Mouse (Mus musculus) heart, embryonic 16.5 days (tissue): ENCODE measurements around the gene Olfr846. TPM values are rescaled to one million over a fixed set of nuclear protein-coding genes. Genes with fewer than 3 reads are reported as not detected.

Experiments
- ATAC-seq: fragments of 200-750 bp; cut with Nextera tagmentation; replicated peaks from 2 replicates; pipeline ENCODE4 v1.8.0; 2017; ENCODE audit warnings: moderate number of reproducible peaks; ENCODE audit not compliant: insufficient read depth, low FRiP score; ENCODE audit errors: extremely low read depth
- H3K27ac ChIP-seq: fragments of 300-500 bp; sonication (generic); 2 replicates; pipeline ENCODE4 v1.5.1; 2014; ENCODE audit warnings: mild to moderate bottlenecking, low read length, control low read depth, moderate library complexity
- H3K27me3 ChIP-seq: fragments of 300-500 bp; sonication (generic); 2 replicates; pipeline ENCODE4 v1.6.1; 2014; ENCODE audit warnings: low read length, mixed read lengths; ENCODE audit not compliant: control insufficient read depth, insufficient read depth
- H3K36me3 ChIP-seq: fragments of 300-500 bp; sonication (generic); 2 replicates; pipeline ENCODE4 v1.6.1; 2014; ENCODE audit not compliant: control insufficient read depth, insufficient read depth
- H3K4me1 ChIP-seq: fragments of 300-500 bp; sonication (generic); 2 replicates; pipeline ENCODE4 v1.6.1; 2014; ENCODE audit warnings: low read length, mixed read lengths; ENCODE audit not compliant: control insufficient read depth, insufficient read depth
- H3K4me2 ChIP-seq: fragments of 300-500 bp; sonication (generic); 2 replicates; pipeline ENCODE4 v1.6.1; 2014; ENCODE audit warnings: low read depth, mild to moderate bottlenecking, control low read depth, low read length
- H3K4me3 ChIP-seq: fragments of 300-500 bp; sonication (generic); 2 replicates; pipeline ENCODE4 v1.5.1; 2014; ENCODE audit warnings: mild to moderate bottlenecking, control low read depth, low read length
- H3K9ac ChIP-seq: fragments of 300-500 bp; sonication (generic); 2 replicates; pipeline ENCODE4 v1.6.1; 2014; ENCODE audit warnings: low read length, control low read depth
- H3K9me3 ChIP-seq: fragments of 300-500 bp; sonication (generic); replicated peaks from 2 replicates; pipeline ENCODE4 v1.6.1; 2016; ENCODE audit warnings: low read length; ENCODE audit not compliant: control insufficient read depth
- WGBS: fragments of 180-500 bp; shearing (Covaris S2); extraction: QIAGEN DNeasy Blood & Tissue Kit; methylation state at CpG from one replicate; pipeline ENCODE4 v1.1.7; 2014; 5-methylcytosine and 5-hydroxymethylcytosine counted together
- polyA plus RNA-seq: library from polyadenylated mRNA; unstranded; fragments of >200 nt; fragmentation: Nextera tagmentation; extraction: Ambion mirVana; gene quantifications from 2 replicates; pipeline ENCODE4 v1.2.1, GENCODE M21; 2015

The Olfr846 gene
- polyA plus RNA-seq: not detected in 2 replicates

DNA sequence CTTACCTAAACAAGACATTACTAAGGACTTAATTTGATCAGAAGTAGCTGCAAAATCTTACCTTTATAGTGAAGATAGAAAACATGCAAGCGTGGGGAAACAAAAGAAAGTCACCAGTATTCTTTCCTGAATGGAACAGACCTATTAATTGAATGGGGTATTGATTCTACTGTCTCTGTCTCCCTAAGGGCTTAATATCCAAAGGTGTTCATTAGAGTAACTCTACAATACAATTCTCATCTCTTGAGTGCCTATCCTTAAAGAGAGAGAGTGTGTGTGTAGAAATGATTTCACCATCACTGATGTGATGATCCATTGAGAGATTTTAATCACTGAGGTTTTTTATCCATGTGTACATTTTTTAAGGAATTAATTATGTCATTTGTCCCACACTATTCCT is at the start of gene Olfr846:
TSS of gene Olfr846 (minus strand) at position 101 of the 400 bp plus-strand sequence.
- Histone ChIP-seq H3K4me3 (no peak within 1 kb of the TSS), H3K27ac (no peak within 1 kb of the TSS), H3K36me3 (no peaks in the 10 kb centered on the region), H3K4me2 (no peak within 1 kb of the TSS), H3K4me1 (no peaks in the 10 kb centered on the region), H3K9me3 (0 out of 2 replicates have a peak, but pooled peaks cover 3% of the 10 kb centered on the region), H3K9ac (no peak within 1 kb of the TSS), H3K27me3 (no peaks in the 10 kb centered on the region)
- ATAC-seq: no peak
- WGBS: 31% methylated on average over 1 of the region's 1 CpGs

DNA sequence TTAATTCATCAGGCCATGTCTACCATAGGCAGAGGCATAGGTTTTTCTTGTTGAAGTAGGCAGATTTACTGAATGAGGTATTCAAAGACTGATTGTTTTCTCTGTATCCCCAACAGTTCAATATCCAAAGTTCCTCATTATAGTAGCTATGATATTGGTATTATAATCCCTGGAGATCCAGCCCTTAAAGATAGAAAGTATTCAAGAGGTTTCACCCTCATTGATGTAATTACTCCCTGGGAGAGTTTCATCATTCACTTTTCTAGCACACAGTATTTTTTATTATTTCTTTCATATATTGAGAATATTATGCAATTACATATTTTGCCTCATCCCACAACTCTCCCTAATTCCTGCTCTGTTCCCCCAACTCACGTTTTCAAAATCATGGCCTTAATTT is 14.8 kb upstream of the Olfr846 start, which contains the start of gene Olfr847:
TSS of gene Olfr847 (minus strand) at position 101 of the 400 bp plus-strand sequence.
- no peaks in the 10 kb centered on the region for H3K27me3 ChIP-seq
- no peak within 1 kb of the TSS for H3K4me2 ChIP-seq
- no peaks in the 10 kb centered on the region for H3K36me3 ChIP-seq
- ATAC-seq: no peak
- 60% methylated on average over 1 of the region's 1 CpGs for WGBS
- H3K9me3 ChIP-seq: no peaks in the 10 kb centered on the region
- no peaks in the 10 kb centered on the region for H3K4me1 ChIP-seq
- H3K27ac ChIP-seq: no peak within 1 kb of the TSS
- H3K9ac ChIP-seq: no peak within 1 kb of the TSS
- no peak within 1 kb of the TSS for H3K4me3 ChIP-seq

DNA sequence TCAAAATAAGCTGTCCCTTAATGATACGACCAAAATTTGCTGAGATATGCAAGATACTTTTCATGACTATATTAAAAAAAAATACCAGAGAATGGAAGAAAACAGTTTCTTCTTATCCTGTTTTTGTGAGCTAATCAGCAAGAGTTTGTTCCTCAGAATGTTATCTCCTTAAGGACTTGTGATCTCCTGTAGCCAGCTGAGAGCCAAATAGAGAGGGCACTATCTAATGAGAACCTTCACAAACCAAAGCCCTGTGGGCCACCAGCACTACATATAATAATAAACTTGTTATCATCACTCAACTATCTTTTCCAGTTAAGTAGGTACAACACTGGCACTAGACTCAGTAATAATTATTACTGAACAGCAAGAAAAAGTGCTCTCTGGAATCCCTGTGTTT is 27.6 kb downstream of the Olfr846 start, which contains the start of gene Olfr845:
TSS of gene Olfr845 (plus strand) at position 301 of the 400 bp plus-strand sequence.
- no peaks in the 10 kb centered on the region for H3K36me3 ChIP-seq
- H3K27ac ChIP-seq: no peak within 1 kb of the TSS
- ATAC-seq: no peak
- no peak within 1 kb of the TSS for H3K9ac ChIP-seq
- peaks cover 5% of the 10 kb centered on the region; the same call in 1 of the 2 replicates for H3K9me3 ChIP-seq
- 57% methylated on average over 1 of the region's 1 CpGs for WGBS
- H3K4me2 ChIP-seq: no peak within 1 kb of the TSS
- H3K27me3 ChIP-seq: no peaks in the 10 kb centered on the region
- no peak within 1 kb of the TSS for H3K4me3 ChIP-seq
- no peaks in the 10 kb centered on the region for H3K4me1 ChIP-seq

DNA sequence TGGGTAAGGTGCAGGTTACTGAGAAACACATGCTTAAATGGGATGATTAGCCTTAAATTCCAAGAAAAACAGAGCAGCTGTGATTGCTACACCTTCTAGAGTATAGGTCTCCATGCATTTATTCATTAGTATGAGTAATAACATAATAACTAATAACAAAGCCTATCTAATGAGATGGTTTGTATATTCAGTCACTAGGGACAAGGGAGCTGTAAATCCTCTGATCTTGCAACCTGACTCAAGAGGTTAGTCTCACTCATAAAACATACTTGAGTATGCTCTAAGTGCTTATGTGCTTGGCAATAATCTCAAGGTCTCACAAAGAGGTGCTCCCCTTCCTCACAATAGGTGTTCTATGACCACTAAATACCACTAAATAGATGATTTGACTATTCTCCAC is 47.8 kb downstream of the Olfr846 start, which contains the start of gene Olfr844:
TSS of gene Olfr844 (plus strand) at position 301 of the 400 bp plus-strand sequence.
- H3K4me2 ChIP-seq: no peak within 1 kb of the TSS
- no peak for ATAC-seq
- no peaks in the 10 kb centered on the region; the same call in 1 of the 2 replicates for H3K9me3 ChIP-seq
- H3K4me3 ChIP-seq: no peak within 1 kb of the TSS
- H3K27me3 ChIP-seq: no peaks in the 10 kb centered on the region
- no peaks in the 10 kb centered on the region for H3K4me1 ChIP-seq
- no peak within 1 kb of the TSS for H3K9ac ChIP-seq
- no peak within 1 kb of the TSS for H3K27ac ChIP-seq
- no peaks in the 10 kb centered on the region for H3K36me3 ChIP-seq

Other genes with a start within 250 kb of the Olfr846 start
- gene Olfr836, start 243.6 kb downstream of the Olfr846 start, polyA plus RNA-seq: not detected in 2 replicates
- not detected in 2 replicates for gene Olfr837, start 227.7 kb downstream of the Olfr846 start, polyA plus RNA-seq
- gene Olfr839-ps1, start 186.7 kb downstream of the Olfr846 start, polyA plus RNA-seq: not detected in 2 replicates
- gene Olfr843, start 112.0 kb downstream of the Olfr846 start, polyA plus RNA-seq: not detected in 2 replicates
- gene Olfr844, start 47.7 kb downstream of the Olfr846 start, polyA plus RNA-seq: not detected in 2 replicates
- gene Olfr845, start 27.5 kb downstream of the Olfr846 start, polyA plus RNA-seq: not detected in 2 replicates
- not detected in 2 replicates for gene Olfr847, start 14.7 kb upstream of the Olfr846 start, polyA plus RNA-seq
- not detected in 2 replicates for gene Olfr849, start 76.3 kb upstream of the Olfr846 start, polyA plus RNA-seq
- gene Olfr850, start 114.2 kb upstream of the Olfr846 start, polyA plus RNA-seq: not detected in 2 replicates
- gene Olfr851, start 129.3 kb upstream of the Olfr846 start, polyA plus RNA-seq: not detected in 2 replicates
- gene Olfr853, start 177.1 kb upstream of the Olfr846 start, polyA plus RNA-seq: not detected in 2 replicates
- gene Olfr854, start 203.4 kb upstream of the Olfr846 start, polyA plus RNA-seq: not detected in 2 replicates
- not detected in 2 replicates for gene Olfr855, start 218.6 kb upstream of the Olfr846 start, polyA plus RNA-seq